Mouse (Mus musculus): ENCODE results near the gene Alg3.

DNA sequence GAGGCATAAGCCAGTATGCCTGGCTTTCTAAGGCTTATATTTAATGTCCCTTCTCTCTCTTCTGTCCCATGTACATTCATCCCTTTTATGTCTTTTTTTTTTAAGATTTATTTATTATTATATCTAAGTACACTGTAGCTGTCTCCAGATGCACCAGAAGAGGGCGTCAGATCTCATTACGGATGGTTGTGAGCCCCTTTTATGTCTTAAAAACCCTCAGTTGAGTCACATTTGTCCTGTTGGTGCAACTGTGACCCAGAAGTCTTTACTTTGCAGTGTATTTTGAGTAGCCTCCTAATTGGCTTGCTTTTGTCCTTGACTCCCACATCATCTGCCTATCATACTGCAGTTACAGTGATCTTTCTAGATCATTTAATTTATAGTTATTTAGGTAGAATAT lies 41.8 kb upstream of the Alg3 start:
- TF ChIP-seq CTCF (IDR thresholded peaks at IDR 0.05; ENCODE audit: extremely low read depth, insufficient read depth, insufficient read length, insufficient replicate concordance) (no peak), POLR2A (IDR thresholded peaks at IDR 0.05; ENCODE audit: low read depth, low read length) (no peak)

All from spleen, adult 2 months (tissue).